Mouse (Mus musculus) MEL (cell line): ENCODE results near the gene Fam171a2. TPM values are rescaled to one million over a fixed set of nuclear protein-coding genes. Genes with fewer than 3 reads are reported as not detected.

Experiments used
- DNase-seq: peaks from one replicate; pipeline ENCODE4 v3.0.0; 2011; ENCODE audit warnings: low read depth, low spot score
- H3K27ac ChIP-seq: 2 replicates; pipeline ENCODE4 v1.5.1; 2012; ENCODE audit warnings: low read depth, mild to moderate bottlenecking, control low read depth, low read length, moderate library complexity; ENCODE audit not compliant: control insufficient read depth
- H3K27me3 ChIP-seq, 2 experiments: fragments of 150-350 bp in 1 of 2; sonication (generic) in 1 of 2; 2 replicates each; pipeline ENCODE4 v1.6.1; 2012; ENCODE audit warnings: low read length in 2 of 2, mild to moderate bottlenecking in 2 of 2, improper control_type of control experiment in 1 of 2, moderate library complexity in 1 of 2; ENCODE audit not compliant: insufficient read depth in 2 of 2, control insufficient read depth in 1 of 2
- H3K36me3 ChIP-seq, 2 experiments: 2 replicates each; pipeline ENCODE4 v1.6.1; 2012 to 2014; ENCODE audit warnings: low read length in 2 of 2, improper control_type of control experiment in 1 of 2, inconsistent platforms in 1 of 2, mild to moderate bottlenecking in 1 of 2; ENCODE audit not compliant: insufficient read depth in 2 of 2, control insufficient read depth in 1 of 2
- H3K4me1 ChIP-seq, 2 experiments: fragments of 150-350 bp in 1 of 2; sonication (generic) in 1 of 2; 2 replicates each; pipeline ENCODE4 v1.6.1; 2012; ENCODE audit warnings: low read length in 2 of 2, improper control_type of control experiment in 1 of 2, mild to moderate bottlenecking in 1 of 2; ENCODE audit not compliant: insufficient read depth in 2 of 2, control insufficient read depth in 1 of 2
- H3K4me3 ChIP-seq, 2 experiments: fragments of 150-350 bp in 1 of 2; sonication (generic) in 1 of 2; 2 replicates each; pipeline ENCODE4 v1.5.1; 2012; ENCODE audit warnings: low read depth in 2 of 2, low read length in 2 of 2, mild to moderate bottlenecking in 2 of 2, moderate library complexity in 2 of 2, control low read depth in 1 of 2, improper control_type of control experiment in 1 of 2; ENCODE audit not compliant: control insufficient read depth in 1 of 2, insufficient read depth in 1 of 2
- H3K79me2 ChIP-seq: 2 replicates; pipeline ENCODE4 v1.6.1; 2012; ENCODE audit warnings: mild to moderate bottlenecking, low read length, moderate library complexity; ENCODE audit not compliant: control insufficient read depth, poor library complexity, insufficient read depth
- H3K9ac ChIP-seq: 2 replicates; pipeline ENCODE4 v1.6.1; 2012; ENCODE audit warnings: low read depth, mild to moderate bottlenecking, control low read depth, low read length, moderate library complexity; ENCODE audit not compliant: control insufficient read depth, poor library complexity, severe bottlenecking
- H3K9me3 ChIP-seq: fragments of 150-350 bp; sonication (generic); replicated peaks from 2 replicates; pipeline ENCODE4 v1.6.1; 2012; ENCODE audit warnings: mild to moderate bottlenecking, low read length, improper control_type of control experiment, moderate library complexity; ENCODE audit not compliant: insufficient read depth
- BHLHE40 ChIP-seq: IDR thresholded peaks from 2 replicates; pipeline ENCODE4 v1.6.1; 2012; ENCODE audit warnings: low read depth, mild to moderate bottlenecking, inconsistent platforms, low read length, improper control_type of control experiment, borderline replicate concordance
- EP300 ChIP-seq, 2 experiments: IDR thresholded peaks; 2 replicates each; pipeline ENCODE4 v1.6.1; 2011; ENCODE audit warnings: improper control_type of control experiment in 2 of 2, low read length in 2 of 2, low read depth in 1 of 2, mild to moderate bottlenecking in 1 of 2
- GABPA ChIP-seq: IDR thresholded peaks from 2 replicates; pipeline ENCODE4 v1.6.1; 2012; ENCODE audit warnings: low read depth, mild to moderate bottlenecking, inconsistent platforms, low read length, improper control_type of control experiment, moderate library complexity
- MAX ChIP-seq: IDR thresholded peaks from 2 replicates; pipeline ENCODE4 v1.6.1; 2011; ENCODE audit warnings: low read length, improper control_type of control experiment
- MXI1 ChIP-seq: IDR thresholded peaks from 2 replicates; pipeline ENCODE4 v1.6.1; 2011; ENCODE audit warnings: mild to moderate bottlenecking, low read depth, low read length, improper control_type of control experiment
- NELFE ChIP-seq: IDR thresholded peaks from 2 replicates; pipeline ENCODE4 v1.6.1; 2011; ENCODE audit warnings: low read depth, low read length, improper control_type of control experiment
- NRF1 ChIP-seq: IDR thresholded peaks from 2 replicates; pipeline ENCODE4 v1.6.1; 2014; ENCODE audit warnings: low read depth, mild to moderate bottlenecking, inconsistent platforms, low read length, improper control_type of control experiment, moderate library complexity; ENCODE audit not compliant: poor library complexity, insufficient read depth, severe bottlenecking
- POLR2A ChIP-seq, 2 experiments: IDR thresholded peaks; 2 replicates each; pipeline ENCODE4 v1.6.1; 2011 to 2012; ENCODE audit warnings: low read length in 2 of 2, mild to moderate bottlenecking in 2 of 2, control low read depth in 1 of 2, improper control_type of control experiment in 1 of 2, low read depth in 1 of 2, moderate library complexity in 1 of 2; ENCODE audit not compliant: control insufficient read depth in 1 of 2, insufficient read depth in 1 of 2, poor library complexity in 1 of 2
- POLR2AphosphoS2 ChIP-seq: IDR thresholded peaks from 2 replicates; pipeline ENCODE4 v1.6.1; 2011; ENCODE audit warnings: low read length, improper control_type of control experiment
- RCOR1 ChIP-seq: IDR thresholded peaks from 2 replicates; pipeline ENCODE4 v1.6.1; 2012; ENCODE audit warnings: low read depth, mild to moderate bottlenecking, inconsistent platforms, low read length, improper control_type of control experiment
- SIN3A ChIP-seq: IDR thresholded peaks from 2 replicates; pipeline ENCODE4 v1.6.1; 2012; ENCODE audit warnings: low read length, improper control_type of control experiment, inconsistent platforms
- TBP ChIP-seq: IDR thresholded peaks from 2 replicates; pipeline ENCODE4 v1.8.0; 2011; ENCODE audit warnings: low read depth, low read length, improper control_type of control experiment
- TCF12 ChIP-seq: IDR thresholded peaks from 2 replicates; pipeline ENCODE4 v1.6.1; 2014; ENCODE audit warnings: low read depth, mild to moderate bottlenecking, inconsistent platforms, low read length, improper control_type of control experiment, moderate library complexity
- USF2 ChIP-seq, 2 experiments: IDR thresholded peaks; 2 replicates each; pipeline ENCODE4 v1.6.1; 2011 to 2012; ENCODE audit warnings: improper control_type of control experiment in 2 of 2, low read length in 2 of 2, borderline replicate concordance in 1 of 2, inconsistent platforms in 1 of 2, low read depth in 1 of 2, mild to moderate bottlenecking in 1 of 2; ENCODE audit not compliant: insufficient read depth in 1 of 2
- ZC3H11A ChIP-seq: IDR thresholded peaks from 2 replicates; pipeline ENCODE4 v1.6.1; 2012; ENCODE audit warnings: low read depth, mild to moderate bottlenecking, inconsistent platforms, low read length, improper control_type of control experiment
- ZKSCAN1 ChIP-seq: IDR thresholded peaks from 2 replicates; pipeline ENCODE4 v1.6.1; 2012; ENCODE audit warnings: low read depth, mild to moderate bottlenecking, inconsistent platforms, low read length, improper control_type of control experiment, moderate library complexity
- polyA plus RNA-seq, 2 experiments: library from polyadenylated mRNA; stranded (reverse) in 1 of 2; unstranded in 1 of 2; fragments of >175 nt in 1 of 2; fragments of >200 nt in 1 of 2; gene quantifications; 2 replicates each; pipeline versions ENCODE4 v1.2.1 to v1.2.4; 2012; ENCODE audit warnings: low replicate concordance in 2 of 2, low read depth in 1 of 2; ENCODE audit not compliant: insufficient read length in 2 of 2, insufficient read depth in 1 of 2, missing spikeins in 1 of 2
- total RNA-seq: library from RNA; depleted of rRNA; stranded (reverse); fragments of 300-350 nt; gene quantifications from 2 replicates; pipeline ENCODE4 v1.2.3, GENCODE M21; 2012

The Fam171a2 gene
- total and polyA plus RNA-seq, 3 experiments = 2.0 to 8.8 TPM; not detected in 1

DNA sequence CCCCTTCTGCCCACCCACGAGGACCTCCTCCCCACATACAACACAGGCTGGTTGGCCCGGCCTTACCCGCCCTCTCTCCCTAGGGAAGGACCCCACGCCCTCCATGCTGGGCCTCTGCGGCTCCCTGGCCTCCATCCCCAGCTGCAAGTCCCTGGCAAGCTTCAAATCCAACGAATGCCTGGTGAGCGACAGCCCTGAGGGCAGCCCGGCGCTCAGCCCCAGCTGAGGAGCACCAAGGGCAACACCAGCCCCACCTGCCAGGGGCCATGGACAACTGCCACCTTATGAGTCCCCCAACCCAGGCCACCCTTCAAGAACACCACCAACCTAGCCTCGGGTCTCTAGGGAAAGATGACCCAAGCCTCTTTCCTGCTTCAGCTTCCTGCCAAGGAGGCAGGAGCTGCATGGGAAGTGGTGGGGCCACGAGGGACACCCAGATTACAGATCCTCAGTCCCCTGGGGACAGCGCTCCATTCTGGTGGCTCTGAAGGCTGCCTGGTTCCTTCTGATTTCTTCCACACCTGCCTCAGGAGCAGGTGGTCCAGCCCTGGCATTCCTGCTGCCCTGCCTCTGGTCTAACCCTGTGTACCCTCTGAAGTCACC lies 45.5 kb downstream of the Fam171a2 start:
- no peak for DNase-seq
- H3K36me3 ChIP-seq = peaks cover 0 to 5% of the 10 kb centered on the region in 2 experiments; a peak in 2 of 4 replicates
- no peaks in the 10 kb centered on the region for H3K9me3 ChIP-seq
- no peak for TF ChIP-seq USF2 (IDR thresholded peaks at IDR 0.05; ENCODE audit: borderline replicate concordance in 1 of 2, insufficient read depth in 1 of 2, low read depth in 1 of 2, low read length in 2 of 2)
- no peak for TF ChIP-seq BHLHE40
- peak; percentile 59 for TF ChIP-seq POLR2AphosphoS2
- TF ChIP-seq POLR2A (IDR thresholded peaks at IDR 0.05; ENCODE audit: control insufficient read depth in 1 of 2, insufficient read depth in 1 of 2, low read depth in 1 of 2, low read length in 2 of 2, poor library complexity in 1 of 2) = peak in 1 of 2 experiments; percentile 33; a peak in 1 of 4 replicates
- no peak for TF ChIP-seq NRF1
- TF ChIP-seq MXI1 = no peak
- TF ChIP-seq ZC3H11A = no peak
- TF ChIP-seq SIN3A = no peak
- no peak for TF ChIP-seq ZKSCAN1
- no peak for TF ChIP-seq TBP
- H3K4me3 ChIP-seq = no peak overlapping the region
- H3K9ac ChIP-seq = no peak overlapping the region
- H3K27ac ChIP-seq = no peak overlapping the region
- H3K4me1 ChIP-seq = peaks cover 0 to 5% of the 10 kb centered on the region in 2 experiments; a peak in 3 of 4 replicates
- H3K79me2 ChIP-seq = peaks cover 11% of the 10 kb centered on the region
- H3K27me3 ChIP-seq = no peaks in the 10 kb centered on the region

- Histone ChIP-seq H3K9ac (no peak overlapping the region), H3K27me3 (no peaks in the 10 kb centered on the region), H3K79me2 (no peaks in the 10 kb centered on the region), H3K9me3 (no peaks in the 10 kb centered on the region), H3K4me1 (no peaks in the 10 kb centered on the region), H3K36me3 (no peaks in the 10 kb centered on the region), H3K27ac (no peak overlapping the region), H3K4me3 (no peak overlapping the region)
- TF ChIP-seq GABPA (no peak), RCOR1 (no peak), NRF1 (no peak), EP300 (IDR thresholded peaks at IDR 0.05; ENCODE audit: low read depth in 1 of 2, low read length in 2 of 2) (no peak), MAX (no peak), TBP (no peak), TCF12 (no peak), NELFE (no peak)
- no peak for DNase-seq
Measured at GRCm38 (mm10) chr11:102400513-102401084, 46.9 kb downstream of the Fam171a2 start.
